Mouse (Mus musculus): ENCODE results near the gene Col4a3. TPM values are rescaled to one million over a fixed set of nuclear protein-coding genes. Genes with fewer than 3 reads are reported as not detected.
A peak's percentile ranks its signal among the peaks of the same experiment; 100 is the strongest.

The Col4a3 gene
- polyA plus RNA-seq, 1 experiment, result 2.5 TPM

DNA sequence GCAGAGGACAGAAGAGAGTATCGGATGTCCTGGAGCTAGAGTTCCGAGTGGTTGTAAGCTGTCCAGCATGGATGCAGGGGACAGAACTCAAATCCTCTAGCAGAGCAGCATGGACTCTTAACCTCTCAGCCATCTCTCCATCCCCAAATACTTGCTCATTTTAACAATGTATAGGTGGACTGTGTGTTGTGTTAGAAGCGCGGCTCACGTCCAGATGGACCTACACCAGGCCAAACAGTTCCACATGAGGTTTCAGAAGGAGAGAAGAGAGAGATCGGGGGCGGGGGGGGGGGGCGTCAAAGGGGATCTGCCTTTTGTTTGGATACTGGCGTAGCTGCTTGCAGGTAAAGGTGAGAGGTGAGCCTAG is 48.5 kb downstream of the Col4a3 start:
- Histone ChIP-seq H3K27ac (ENCODE audit: control insufficient read depth, insufficient read depth, low read depth, low read length, poor library complexity) (no peak overlapping the region), H3K4me1 (ENCODE audit: control insufficient read depth, insufficient read depth, low read length) (no peaks in the 10 kb centered on the region), H3K4me3 (replicated peaks; ENCODE audit: control insufficient read depth, low read depth, low read length) (no peak overlapping the region)
- WGBS, result 88% methylated on average over 9 of the region's 9 CpGs
- no peak for TF ChIP-seq CTCF (IDR thresholded peaks at IDR 0.05; ENCODE audit: control insufficient read depth, insufficient read depth, low read length)
- no peak for TF ChIP-seq POLR2A (IDR thresholded peaks at IDR 0.05; ENCODE audit: borderline replicate concordance, control insufficient read depth, low read depth, low read length)

DNA sequence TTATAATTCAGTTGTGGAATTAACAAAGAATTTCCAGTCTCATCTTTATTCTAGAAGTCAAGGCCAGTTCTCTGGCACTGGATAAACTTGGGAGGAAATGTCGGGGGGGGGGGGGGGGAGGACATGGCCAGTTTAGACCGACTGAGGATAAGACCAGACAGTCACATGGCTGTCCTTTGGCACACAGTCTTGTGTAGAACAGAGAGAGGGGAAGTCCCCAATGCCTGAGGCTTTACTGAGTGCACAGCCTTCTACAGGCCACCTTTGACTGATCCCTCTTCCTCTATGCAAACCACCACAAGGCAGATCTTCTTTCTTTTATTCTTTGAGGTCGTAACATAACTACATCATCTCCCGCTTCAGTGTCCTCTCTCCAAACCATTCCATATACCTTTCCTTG is 49.6 kb downstream of the Col4a3 start:
- TF ChIP-seq POLR2A (IDR thresholded peaks at IDR 0.05; ENCODE audit: borderline replicate concordance, control insufficient read depth, low read depth, low read length) (no peak), CTCF (IDR thresholded peaks at IDR 0.05; ENCODE audit: control insufficient read depth, insufficient read depth, low read length) (no peak)
- 66% methylated on average over 4 of the region's 4 CpGs for WGBS
- H3K27ac ChIP-seq (ENCODE audit: control insufficient read depth, insufficient read depth, low read depth, low read length, poor library complexity), result no peak overlapping the region

DNA sequence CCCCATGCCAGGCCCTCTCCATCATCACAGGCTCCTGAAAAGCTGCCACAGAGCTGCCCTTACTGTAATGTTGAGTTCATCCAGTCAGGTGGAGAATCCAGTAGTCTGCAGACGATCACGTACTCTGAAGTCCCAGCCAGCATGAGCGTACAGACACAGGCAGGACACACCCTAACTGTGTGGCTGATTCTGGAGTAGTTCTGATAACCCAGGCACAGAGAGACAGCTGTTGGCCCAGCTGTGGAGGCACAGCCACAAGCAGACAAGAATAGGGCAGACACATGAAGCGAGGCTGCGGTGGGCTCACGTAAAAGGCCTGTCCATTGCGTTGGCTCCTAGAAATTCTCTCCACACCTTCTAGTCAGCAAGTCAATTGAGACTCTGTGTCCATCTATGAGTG is 50.7 kb downstream of the Col4a3 start:
- H3K4me3 ChIP-seq (replicated peaks; ENCODE audit: control insufficient read depth, low read depth, low read length), result no peak overlapping the region
- 81% methylated on average over 7 of the region's 7 CpGs for WGBS
- no peak for TF ChIP-seq CTCF (IDR thresholded peaks at IDR 0.05; ENCODE audit: control insufficient read depth, insufficient read depth, low read length)
- TF ChIP-seq POLR2A (IDR thresholded peaks at IDR 0.05; ENCODE audit: borderline replicate concordance, control insufficient read depth, low read depth, low read length), result no peak
- H3K4me1 ChIP-seq (ENCODE audit: control insufficient read depth, insufficient read depth, low read length), result no peaks in the 10 kb centered on the region
- H3K27ac ChIP-seq (ENCODE audit: control insufficient read depth, insufficient read depth, low read depth, low read length, poor library complexity), result no peak overlapping the region

More for the DNA sequence above, 49.6 kb downstream of the Col4a3 start:
- Histone ChIP-seq H3K4me1 (ENCODE audit: control insufficient read depth, insufficient read depth, low read length) (no peaks in the 10 kb centered on the region), H3K4me3 (replicated peaks; ENCODE audit: control insufficient read depth, low read depth, low read length) (no peak overlapping the region)

DNA sequence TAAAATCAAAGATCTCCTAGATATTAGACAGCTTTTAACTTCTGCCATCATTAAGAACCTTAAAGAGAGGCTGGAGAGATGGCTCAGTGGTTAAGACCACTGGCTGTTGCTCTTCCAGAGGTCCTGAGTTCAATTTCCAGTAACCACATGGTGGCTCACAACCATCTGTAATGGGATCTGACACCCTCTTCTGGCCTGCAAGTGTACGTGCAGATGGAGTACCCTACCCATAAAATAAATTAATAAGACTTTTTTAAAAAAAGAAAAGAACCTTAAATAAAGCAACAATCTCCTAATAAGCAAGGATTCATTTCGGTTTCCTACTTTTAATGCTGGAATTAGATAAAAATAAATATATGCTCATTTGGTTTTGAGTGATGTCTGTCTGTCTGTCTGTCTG is 51.7 kb downstream of the Col4a3 start:
- H3K4me3 ChIP-seq (replicated peaks; ENCODE audit: control insufficient read depth, low read depth, low read length), result no peak overlapping the region
- no peaks in the 10 kb centered on the region for H3K4me1 ChIP-seq (ENCODE audit: control insufficient read depth, insufficient read depth, low read length)
- TF ChIP-seq POLR2A (IDR thresholded peaks at IDR 0.05; ENCODE audit: borderline replicate concordance, control insufficient read depth, low read depth, low read length) (no peak), CTCF (IDR thresholded peaks at IDR 0.05; ENCODE audit: control insufficient read depth, insufficient read depth, low read length) (no peak)
- no peak overlapping the region for H3K27ac ChIP-seq (ENCODE audit: control insufficient read depth, insufficient read depth, low read depth, low read length, poor library complexity)
- 69% methylated on average over 2 of the region's 2 CpGs for WGBS

DNA sequence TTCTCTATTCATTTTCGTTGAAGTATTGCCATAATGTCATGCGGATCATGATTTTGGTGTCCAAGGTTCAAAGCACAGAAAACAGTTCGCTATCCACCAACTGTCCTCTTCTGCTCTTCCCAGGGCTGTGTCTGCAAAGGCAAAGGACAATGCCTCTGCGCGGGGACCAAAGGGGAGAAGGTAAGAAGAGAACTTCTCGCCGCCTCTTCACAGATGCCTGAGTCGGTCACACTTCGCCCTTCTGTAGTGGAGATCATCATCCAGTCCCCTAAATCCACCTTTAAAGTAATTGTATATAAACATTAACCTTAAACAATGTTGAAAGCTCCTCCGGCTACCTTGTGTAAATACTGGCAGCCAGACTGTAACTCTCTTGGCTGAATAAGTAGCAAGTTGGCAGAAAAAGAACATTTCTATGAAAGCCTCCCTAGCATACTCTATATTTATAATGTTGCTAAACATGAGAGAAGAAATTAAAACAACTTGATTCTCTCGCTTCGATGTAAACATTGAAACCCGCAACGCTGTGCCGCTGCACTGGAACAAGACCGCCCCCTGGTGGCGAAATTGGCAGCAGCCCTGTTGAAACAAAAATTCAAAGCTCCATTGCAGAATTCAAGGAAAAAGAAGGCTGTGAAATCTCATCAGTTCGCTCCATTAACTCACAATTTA is 54.7 kb downstream of the Col4a3 start:
- Histone ChIP-seq H3K27ac (ENCODE audit: control insufficient read depth, insufficient read depth, low read depth, low read length, poor library complexity) (no peak overlapping the region), H3K4me3 (replicated peaks; ENCODE audit: control insufficient read depth, low read depth, low read length) (no peak overlapping the region)
- WGBS, result 37% methylated on average over 18 of the region's 18 CpGs

DNA sequence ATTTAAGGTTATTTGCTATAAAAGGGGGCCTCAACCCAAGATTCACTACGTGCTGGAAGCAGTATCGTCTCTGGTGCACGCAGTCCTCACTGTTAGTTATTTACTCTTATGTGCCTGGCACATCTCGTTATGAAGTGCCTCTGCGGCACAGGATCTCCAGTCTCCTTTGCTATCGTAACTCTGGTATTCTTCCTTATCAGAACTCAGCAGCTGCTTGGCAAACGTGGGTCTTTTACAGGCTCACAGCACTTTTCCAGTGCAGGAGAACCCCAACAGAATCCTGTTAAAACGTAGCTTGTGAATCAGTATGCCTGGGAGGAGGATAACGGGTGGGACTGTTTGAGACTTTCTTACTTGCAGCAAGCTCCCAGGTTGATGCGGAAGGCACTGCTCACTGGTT is 61.3 kb downstream of the Col4a3 start:
- TF ChIP-seq CTCF (IDR thresholded peaks at IDR 0.05; ENCODE audit: control insufficient read depth, insufficient read depth, low read length), result no peak
- TF ChIP-seq POLR2A (IDR thresholded peaks at IDR 0.05; ENCODE audit: borderline replicate concordance, control insufficient read depth, low read depth, low read length), result no peak
- no peak overlapping the region for H3K27ac ChIP-seq (ENCODE audit: control insufficient read depth, insufficient read depth, low read depth, low read length, poor library complexity)
- H3K4me3 ChIP-seq (replicated peaks; ENCODE audit: control insufficient read depth, low read depth, low read length), result no peak overlapping the region

More for the DNA sequence above, 54.7 kb downstream of the Col4a3 start:
- H3K4me1 ChIP-seq (ENCODE audit: control insufficient read depth, insufficient read depth, low read length), result no peaks in the 10 kb centered on the region
- TF ChIP-seq CTCF (IDR thresholded peaks at IDR 0.05; ENCODE audit: control insufficient read depth, insufficient read depth, low read length), result peak; percentile 74
- TF ChIP-seq POLR2A (IDR thresholded peaks at IDR 0.05; ENCODE audit: borderline replicate concordance, control insufficient read depth, low read depth, low read length), result no peak

DNA sequence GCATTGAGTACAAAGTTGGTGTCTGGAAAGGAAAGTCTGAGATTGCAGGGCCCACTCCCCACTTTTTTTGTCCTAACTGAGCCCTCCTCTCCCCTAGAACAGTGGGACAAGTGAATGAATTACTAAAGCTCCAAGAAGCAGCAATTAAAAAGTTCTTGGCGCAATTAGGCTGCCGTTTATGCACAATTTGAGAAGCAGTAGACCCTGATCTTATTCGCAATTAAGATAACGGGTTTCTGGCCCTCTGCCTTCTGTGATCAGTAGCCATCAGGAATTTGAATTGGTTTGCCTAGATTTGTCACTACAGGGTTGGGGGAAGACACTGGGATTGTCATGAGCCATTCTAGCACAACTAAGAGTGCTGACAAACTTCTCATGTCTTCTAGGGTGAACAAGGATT is 64.1 kb downstream of the Col4a3 start:
- WGBS, result 85% methylated on average over 4 of the region's 4 CpGs
- Histone ChIP-seq H3K4me1 (ENCODE audit: control insufficient read depth, insufficient read depth, low read length) (no peaks in the 10 kb centered on the region), H3K27ac (ENCODE audit: control insufficient read depth, insufficient read depth, low read depth, low read length, poor library complexity) (no peak overlapping the region), H3K4me3 (replicated peaks; ENCODE audit: control insufficient read depth, low read depth, low read length) (no peak overlapping the region)
- no peak for TF ChIP-seq CTCF (IDR thresholded peaks at IDR 0.05; ENCODE audit: control insufficient read depth, insufficient read depth, low read length)
- no peak for TF ChIP-seq POLR2A (IDR thresholded peaks at IDR 0.05; ENCODE audit: borderline replicate concordance, control insufficient read depth, low read depth, low read length)

More for the DNA sequence above, 61.3 kb downstream of the Col4a3 start:
- H3K4me1 ChIP-seq (ENCODE audit: control insufficient read depth, insufficient read depth, low read length), result no peaks in the 10 kb centered on the region
- 52% methylated on average over 10 of the region's 10 CpGs for WGBS

DNA sequence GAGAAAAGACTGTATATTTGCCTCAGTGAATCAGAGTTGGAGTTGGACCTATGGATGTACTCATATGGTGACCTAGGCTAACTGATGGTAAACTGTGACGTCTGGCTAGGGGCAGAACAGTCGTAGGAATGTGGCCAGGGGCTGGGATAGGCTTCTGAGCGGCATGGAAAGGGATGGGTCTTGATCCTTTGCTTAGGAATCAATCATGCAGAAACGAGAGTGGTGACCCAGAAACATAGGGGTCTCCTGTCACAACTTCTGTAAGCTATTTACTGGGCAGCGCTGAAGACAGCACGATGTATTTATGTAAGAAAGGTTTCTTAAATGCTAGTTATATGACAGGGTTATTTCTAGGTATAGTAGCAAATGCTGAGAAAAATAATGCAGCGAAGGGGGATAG is 67.3 kb downstream of the Col4a3 start:
- 68% methylated on average over 7 of the region's 7 CpGs for WGBS
- Histone ChIP-seq H3K27ac (ENCODE audit: control insufficient read depth, insufficient read depth, low read depth, low read length, poor library complexity) (no peak overlapping the region), H3K4me3 (replicated peaks; ENCODE audit: control insufficient read depth, low read depth, low read length) (no peak overlapping the region), H3K4me1 (ENCODE audit: control insufficient read depth, insufficient read depth, low read length) (no peaks in the 10 kb centered on the region)
- no peak for TF ChIP-seq CTCF (IDR thresholded peaks at IDR 0.05; ENCODE audit: control insufficient read depth, insufficient read depth, low read length)
- no peak for TF ChIP-seq POLR2A (IDR thresholded peaks at IDR 0.05; ENCODE audit: borderline replicate concordance, control insufficient read depth, low read depth, low read length)

DNA sequence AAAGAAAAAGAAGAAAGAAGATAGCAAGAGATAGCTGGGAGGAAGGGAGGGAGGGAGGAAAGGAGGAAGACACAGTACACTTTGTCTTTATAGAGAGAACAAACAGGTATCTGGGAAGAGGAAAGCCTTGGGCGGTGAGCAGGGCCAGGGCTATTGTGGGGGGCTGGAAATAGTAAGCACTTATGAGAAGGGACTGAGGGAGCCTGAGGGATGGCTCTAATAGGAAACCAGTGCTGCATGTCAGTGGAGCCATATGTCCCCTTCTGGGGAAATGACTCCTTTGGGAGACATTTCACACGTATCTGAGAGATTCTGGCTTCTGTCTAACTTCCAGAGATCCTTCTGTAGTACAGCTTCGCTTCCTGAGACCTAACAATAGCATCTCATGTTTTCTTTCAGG is 69.7 kb downstream of the Col4a3 start:
- Histone ChIP-seq H3K4me3 (replicated peaks; ENCODE audit: control insufficient read depth, low read depth, low read length) (no peak overlapping the region), H3K27ac (ENCODE audit: control insufficient read depth, insufficient read depth, low read depth, low read length, poor library complexity) (no peak overlapping the region), H3K4me1 (ENCODE audit: control insufficient read depth, insufficient read depth, low read length) (no peaks in the 10 kb centered on the region)
- 65% methylated on average over 3 of the region's 3 CpGs for WGBS
- TF ChIP-seq POLR2A (IDR thresholded peaks at IDR 0.05; ENCODE audit: borderline replicate concordance, control insufficient read depth, low read depth, low read length), result no peak
- no peak for TF ChIP-seq CTCF (IDR thresholded peaks at IDR 0.05; ENCODE audit: control insufficient read depth, insufficient read depth, low read length)

Measured in bone marrow, adult 2 months (tissue).